Mouse (Mus musculus) C2C12 (cell line): ENCODE measurements around the gene Eif3j1.

ENCODE experiments used
- CEBPB ChIP-seq: IDR thresholded peaks from one replicate; pipeline ENCODE4 v1.6.1; 2011; ENCODE audit warnings: low read depth, mild to moderate bottlenecking, control low read depth, moderate library complexity
- CTCF ChIP-seq: IDR thresholded peaks from one replicate; pipeline ENCODE4 v1.5.1; 2011; ENCODE audit not compliant: control insufficient read depth, insufficient read depth, insufficient read length
- FOSL1 ChIP-seq: IDR thresholded peaks from one replicate; pipeline ENCODE4 v1.8.0; 2011; ENCODE audit warnings: mild to moderate bottlenecking, low read length; ENCODE audit not compliant: poor library complexity, insufficient read depth, severe bottlenecking
- MAX ChIP-seq: IDR thresholded peaks from one replicate; pipeline ENCODE4 v1.6.1; 2011; ENCODE audit warnings: mild to moderate bottlenecking, control low read depth
- MYOD1 ChIP-seq: IDR thresholded peaks from one replicate; pipeline ENCODE4 v1.6.1; 2011; ENCODE audit warnings: low read depth; ENCODE audit not compliant: control insufficient read depth, insufficient read length
- MYOG ChIP-seq: IDR thresholded peaks from one replicate; pipeline ENCODE4 v1.6.1; 2011; ENCODE audit not compliant: control insufficient read depth, insufficient read length; ENCODE audit errors: extremely low read depth
- USF1 ChIP-seq: IDR thresholded peaks from one replicate; pipeline ENCODE4 v1.6.1; 2011; ENCODE audit warnings: low read depth, mild to moderate bottlenecking, control low read depth, moderate library complexity

GRCm38 (mm10) chr2:122081728-122082456, 53.5 kb downstream of the Eif3j1 start:
- TF ChIP-seq MAX (no peak), CTCF (no peak), USF1 (no peak), MYOD1 (no peak), FOSL1 (no peak), MYOG (no peak), CEBPB (no peak)
